ENCODE assay signal across 5 mouse cellular contexts in genomic region chr6:148249221-148249620, GRCm38 (mm10).
"Had no signal": no experiment of that assay in that cellular context is flagged by ENCODE, and none has a peak within 500 bp of the region (broad histone marks: within the 10 kb centered on the region; RNA-seq: fewer than 3 reads in every experiment).

No protein-coding gene starts in this region.

- H3K36me3 ChIP-seq: limb, embryonic 13.5 days; neural tube, embryonic 12.5 days had no signal

- H3K4me1 ChIP-seq: neural tube, embryonic 12.5 days had no signal

- H3K4me3 ChIP-seq: limb, embryonic 13.5 days; myocyte; neural tube, embryonic 12.5 days had no signal

- DNase-seq: thymus, postnatal 36 days had no signal

- H3K9ac ChIP-seq: limb, embryonic 13.5 days; liver, embryonic 14.5 days; neural tube, embryonic 12.5 days had no signal

- H3K9me3 ChIP-seq: limb, embryonic 13.5 days; neural tube, embryonic 12.5 days had no signal

- H3K27me3 ChIP-seq: limb, embryonic 13.5 days; neural tube, embryonic 12.5 days had no signal

- H3K4me2 ChIP-seq: limb, embryonic 13.5 days; neural tube, embryonic 12.5 days had no signal

- H3K27ac ChIP-seq: limb, embryonic 13.5 days; liver, embryonic 14.5 days; neural tube, embryonic 12.5 days had no signal
